Mouse (Mus musculus): ENCODE results near the gene Cabin1. TPM values are rescaled to one million over a fixed set of nuclear protein-coding genes. Genes with fewer than 3 reads are reported as not detected.

Cabin1 gene
- total RNA-seq, 2 experiments from 2014 or later: 7.7 to 8.0 TPM

- DNase-seq (ENCODE audit: low spot score): no peak
Observed at GRCm38 (mm10) chr10:75637711-75638110, 126.4 kb downstream of the Cabin1 start.

GRCm38 (mm10) chr10:75636084-75636786 lies 127.9 kb downstream of the Cabin1 start:
- no peak for DNase-seq (ENCODE audit: low spot score)

- peak; percentile 94 for DNase-seq (ENCODE audit: low spot score)
Observed at GRCm38 (mm10) chr10:75635693-75636055, 128.5 kb downstream of the Cabin1 start.

- DNase-seq (ENCODE audit: low spot score): no peak
Observed at GRCm38 (mm10) chr10:75635019-75635692, 129.0 kb downstream of the Cabin1 start.

- DNase-seq (ENCODE audit: low spot score): no peak
Observed at GRCm38 (mm10) chr10:75634610-75635009, 129.5 kb downstream of the Cabin1 start.

GRCm38 (mm10) chr10:75633576-75634139 lies 130.5 kb downstream of the Cabin1 start:
- no peak for DNase-seq (ENCODE audit: low spot score)

GRCm38 (mm10) chr10:75633048-75633447 lies 131.1 kb downstream of the Cabin1 start:
- DNase-seq (ENCODE audit: low spot score): peak; percentile 56

- peak; percentile 82 for DNase-seq (ENCODE audit: low spot score)
Observed at GRCm38 (mm10) chr10:75632633-75633032, 131.5 kb downstream of the Cabin1 start.

- DNase-seq (ENCODE audit: low spot score): peak; percentile 51
Observed at GRCm38 (mm10) chr10:75627490-75627889, 136.7 kb downstream of the Cabin1 start.

- DNase-seq (ENCODE audit: low spot score): no peak
Observed at GRCm38 (mm10) chr10:75626991-75627390, 137.2 kb downstream of the Cabin1 start.

- no peak for DNase-seq (ENCODE audit: low spot score)
Observed at GRCm38 (mm10) chr10:75625920-75626319, 138.2 kb downstream of the Cabin1 start.

GRCm38 (mm10) chr10:75620818-75621217 lies 143.3 kb downstream of the Cabin1 start:
- DNase-seq (ENCODE audit: low spot score): no peak

GRCm38 (mm10) chr10:75616044-75616443 lies 148.1 kb downstream of the Cabin1 start:
- no peak for DNase-seq (ENCODE audit: low spot score)

GRCm38 (mm10) chr10:75610486-75610885 lies 153.7 kb downstream of the Cabin1 start:
- DNase-seq (ENCODE audit: low spot score): no peak

- no peak for DNase-seq (ENCODE audit: low spot score)
Observed at GRCm38 (mm10) chr10:75608975-75609374, 155.2 kb downstream of the Cabin1 start.

GRCm38 (mm10) chr10:75607253-75607652 lies 156.9 kb downstream of the Cabin1 start:
- DNase-seq (ENCODE audit: low spot score): no peak

GRCm38 (mm10) chr10:75605162-75605846 lies 158.8 kb downstream of the Cabin1 start:
- DNase-seq (ENCODE audit: low spot score): no peak

- no peak for DNase-seq (ENCODE audit: low spot score)
Observed at GRCm38 (mm10) chr10:75600189-75600730, 163.9 kb downstream of the Cabin1 start.
